Mouse (Mus musculus) kidney, adult 2 months (tissue): ENCODE results near the gene Tmem39b.

Experiments
- CTCF ChIP-seq: fragments of 200-500 bp; conservative IDR thresholded peaks from 2 replicates; pipeline ENCODE4 v1.5.1; 2011; ENCODE audit warnings: low read depth, mild to moderate bottlenecking, control low read depth, low read length, moderate library complexity, mixed read lengths; ENCODE audit not compliant: insufficient read depth, insufficient read length
- POLR2A ChIP-seq: fragments of 200-500 bp; IDR thresholded peaks from one replicate; pipeline ENCODE4 v1.6.1; 2011; ENCODE audit warnings: low read depth, low read length, control low read depth

GRCm38 (mm10) chr4:129640638-129641467 is 55.8 kb downstream of the Tmem39b start, which contains the start of gene Txlna:
- TF ChIP-seq POLR2A (peak; percentile 41), CTCF (no peak)
